Mouse (Mus musculus) gastrocnemius, adult 18-20 months (tissue): ENCODE measurements at regions not wholly inside any gene's neighbourhood (a gene's known extent, or its start where the extent isn't known, plus 50 kb on each side); places are given as distances from the start of the nearest gene placed in this dataset.
A peak's percentile ranks its signal among the peaks of the same experiment; 100 is the strongest.

Experiments
- DNase-seq: peaks from one replicate; pipeline ENCODE4 v3.0.0; 2021; ENCODE audit warnings: low spot score

GRCm38 (mm10) chr5:54252038-54252437 is 253.7 kb downstream of the Stim2 start:
- no peak for DNase-seq

- DNase-seq = no peak
These were observed 255.7 kb downstream of the Stim2 start for GRCm38 (mm10) chr5:54254005-54254404.

GRCm38 (mm10) chr5:54258087-54258733 is 259.9 kb downstream of the Stim2 start:
- peak; percentile 7 for DNase-seq

GRCm38 (mm10) chr5:54264867-54265434 is 266.7 kb downstream of the Stim2 start:
- DNase-seq = no peak

- no peak for DNase-seq
These were observed 269.7 kb downstream of the Stim2 start for GRCm38 (mm10) chr5:54267905-54268590.

GRCm38 (mm10) chr5:54279357-54279756 is 281.1 kb downstream of the Stim2 start:
- DNase-seq = no peak

- no peak for DNase-seq
These were observed 282.4 kb downstream of the Stim2 start for GRCm38 (mm10) chr5:54280670-54281069.

GRCm38 (mm10) chr5:54281121-54281520 is 282.8 kb downstream of the Stim2 start:
- no peak for DNase-seq

- no peak for DNase-seq
These were observed 292.2 kb downstream of the Stim2 start for GRCm38 (mm10) chr5:54290372-54291080.

GRCm38 (mm10) chr5:54291940-54292339 is 293.6 kb downstream of the Stim2 start:
- DNase-seq = no peak

GRCm38 (mm10) chr5:54313660-54314279 is 315.5 kb downstream of the Stim2 start:
- no peak for DNase-seq

GRCm38 (mm10) chr5:54330415-54330814 is 332.1 kb downstream of the Stim2 start:
- DNase-seq = no peak

GRCm38 (mm10) chr5:54342976-54343375 is 344.7 kb downstream of the Stim2 start:
- no peak for DNase-seq

- no peak for DNase-seq
These were observed 345.1 kb downstream of the Stim2 start for GRCm38 (mm10) chr5:54343432-54343831.

- no peak for DNase-seq
These were observed 350.7 kb downstream of the Stim2 start for GRCm38 (mm10) chr5:54348820-54349596.

GRCm38 (mm10) chr5:54349775-54350332 is 351.6 kb downstream of the Stim2 start:
- no peak for DNase-seq

GRCm38 (mm10) chr5:54356105-54356504 is 357.8 kb downstream of the Stim2 start:
- no peak for DNase-seq

- no peak for DNase-seq
These were observed 359.2 kb downstream of the Stim2 start for GRCm38 (mm10) chr5:54357501-54357900.

- DNase-seq = no peak
These were observed 359.9 kb downstream of the Stim2 start for GRCm38 (mm10) chr5:54358221-54358620.
